Mouse (Mus musculus) erythroblast, embryonic 14.5 days (primary cell): ENCODE data around the gene Tmod2. TPM values are rescaled to one million over a fixed set of nuclear protein-coding genes. Genes with fewer than 3 reads are reported as not detected.
"Not testable (repeated sequence)": the region's sequence is repeated elsewhere in the genome, so short reads cannot be mapped to it uniquely, and the experiment has no call there.

Experiments
- H3K27me3 ChIP-seq: 2 replicates; pipeline ENCODE4 v1.6.1; 2012; ENCODE audit warnings: inconsistent platforms; ENCODE audit not compliant: control insufficient read depth
- H3K36me3 ChIP-seq: 2 replicates; pipeline ENCODE4 v1.6.1; 2012; ENCODE audit warnings: mild to moderate bottlenecking, inconsistent platforms; ENCODE audit not compliant: control insufficient read depth
- H3K4me1 ChIP-seq: 2 replicates; pipeline ENCODE4 v1.6.1; 2012; ENCODE audit warnings: inconsistent platforms; ENCODE audit not compliant: control insufficient read depth
- H3K4me3 ChIP-seq: replicated peaks from 2 replicates; pipeline ENCODE3; 2012; ENCODE audit warnings: moderate library complexity, mild to moderate bottlenecking, inconsistent platforms
- H3K9me3 ChIP-seq: 2 replicates; pipeline ENCODE4 v1.6.1; 2012; ENCODE audit warnings: low read length, inconsistent platforms, mixed read lengths; ENCODE audit not compliant: control insufficient read depth
- GATA1 ChIP-seq: IDR thresholded peaks from 2 replicates; pipeline ENCODE4 v1.6.1; 2012; ENCODE audit warnings: low read length, inconsistent platforms, mixed read lengths
- TAL1 ChIP-seq: IDR thresholded peaks from 3 replicates; pipeline ENCODE4 v1.6.1; 2012; ENCODE audit warnings: low read length, inconsistent platforms, mixed read lengths
- polyA plus RNA-seq: library from polyadenylated mRNA; stranded (reverse); fragments of >175 nt; gene quantifications from 2 replicates; pipeline ENCODE4 v1.2.3, GENCODE M21; 2012

Gene Tmod2
- polyA plus RNA-seq, 1 experiment, result not detected

- Histone ChIP-seq H3K36me3 (no peaks in the 10 kb centered on the region), H3K4me3 (no peak overlapping the region), H3K9me3 (no peaks in the 10 kb centered on the region), H3K27me3 (peaks cover 8% of the 10 kb centered on the region), H3K4me1 (no peaks in the 10 kb centered on the region)
- TF ChIP-seq GATA1 (no peak), TAL1 (no peak)
These were observed 19.8 kb upstream of the Tmod2 start for GRCm38 (mm10) chr9:75630823-75631454.

GRCm38 (mm10) chr9:75626308-75626604 is 15.1 kb upstream of the Tmod2 start:
- peaks cover 3% of the 10 kb centered on the region for H3K4me1 ChIP-seq
- no peaks in the 10 kb centered on the region for H3K36me3 ChIP-seq
- peaks cover 20% of the 10 kb centered on the region for H3K27me3 ChIP-seq
- H3K9me3 ChIP-seq, result no peaks in the 10 kb centered on the region
- TF ChIP-seq TAL1 (no peak), GATA1 (no peak)
- H3K4me3 ChIP-seq, result peak overlapping the region; percentile 55

GRCm38 (mm10) chr9:75625556-75626307 is 14.6 kb upstream of the Tmod2 start, which contains the start of gene Lysmd2:
Gene Lysmd2 (plus strand): TSS chr9:75625741.
- H3K36me3 ChIP-seq, result no peaks in the 10 kb centered on the region

GRCm38 (mm10) chr9:75624983-75625555 is 13.9 kb upstream of the Tmod2 start:
- Histone ChIP-seq H3K36me3 (no peaks in the 10 kb centered on the region), H3K4me3 (peak overlapping the region; percentile 55), H3K27me3 (peaks cover 20% of the 10 kb centered on the region), H3K9me3 (no peaks in the 10 kb centered on the region; the same call in 1 of the 2 replicates), H3K4me1 (peaks cover 3% of the 10 kb centered on the region)
- TF ChIP-seq TAL1 (no peak), GATA1 (no peak)

More at GRCm38 (mm10) chr9:75625556-75626307, 14.6 kb upstream of the Tmod2 start, which contains the start of gene Lysmd2:
- Histone ChIP-seq H3K4me1 (peaks cover 3% of the 10 kb centered on the region), H3K9me3 (no peaks in the 10 kb centered on the region), H3K4me3 (peak within 1 kb of the TSS; percentile 55), H3K27me3 (peaks cover 20% of the 10 kb centered on the region)
- no peak for TF ChIP-seq TAL1
- TF ChIP-seq GATA1, result no peak

GRCm38 (mm10) chr9:75621428-75621827 is 10.3 kb upstream of the Tmod2 start:
- H3K9me3 ChIP-seq, result no peaks in the 10 kb centered on the region; the same call in 1 of the 2 replicates
- H3K4me3 ChIP-seq, result no peak overlapping the region
- H3K4me1 ChIP-seq, result peaks cover 3% of the 10 kb centered on the region
- no peaks in the 10 kb centered on the region for H3K36me3 ChIP-seq
- H3K27me3 ChIP-seq, result peaks cover 17% of the 10 kb centered on the region
- TF ChIP-seq GATA1 (no peak), TAL1 (no peak)

GRCm38 (mm10) chr9:75619761-75620160 is 8.6 kb upstream of the Tmod2 start:
- not testable (repeated sequence) for H3K4me1 ChIP-seq, H3K27me3 ChIP-seq, H3K36me3 ChIP-seq, H3K4me3 ChIP-seq, H3K9me3 ChIP-seq

- H3K4me3 ChIP-seq, result no peak overlapping the region
- TF ChIP-seq GATA1 (no peak), TAL1 (no peak)
- H3K27me3 ChIP-seq, result no peaks in the 10 kb centered on the region
- H3K9me3 ChIP-seq, result no peaks in the 10 kb centered on the region; the same call in 1 of the 2 replicates
- H3K4me1 ChIP-seq, result no peaks in the 10 kb centered on the region
- H3K36me3 ChIP-seq, result no peaks in the 10 kb centered on the region
These were observed 7.8 kb upstream of the Tmod2 start for GRCm38 (mm10) chr9:75618836-75619400.

GRCm38 (mm10) chr9:75616560-75616959 is 5.4 kb upstream of the Tmod2 start:
- no peaks in the 10 kb centered on the region; the same call in 1 of the 2 replicates for H3K9me3 ChIP-seq
- H3K4me3 ChIP-seq, result no peak overlapping the region
- H3K36me3 ChIP-seq, result no peaks in the 10 kb centered on the region
- H3K4me1 ChIP-seq, result no peaks in the 10 kb centered on the region
- H3K27me3 ChIP-seq, result peaks cover 11% of the 10 kb centered on the region
- no peak for TF ChIP-seq GATA1
- TF ChIP-seq TAL1, result no peak

GRCm38 (mm10) chr9:75609965-75610364 is 1.2 kb downstream of the Tmod2 start:
- H3K4me1 ChIP-seq, result no peaks in the 10 kb centered on the region
- H3K27me3 ChIP-seq, result peaks cover 38% of the 10 kb centered on the region
- no peak overlapping the region for H3K4me3 ChIP-seq
- TF ChIP-seq GATA1 (no peak), TAL1 (no peak)
- no peaks in the 10 kb centered on the region; the same call in 1 of the 2 replicates for H3K9me3 ChIP-seq
- H3K36me3 ChIP-seq, result no peaks in the 10 kb centered on the region
